Mouse (Mus musculus) stomach, embryonic 15.5 days (tissue): Measurements from ENCODE around the gene Kif21b. TPM values are rescaled to one million over a fixed set of nuclear protein-coding genes. Genes with fewer than 3 reads are reported as not detected.

Experiments used
- ATAC-seq: fragments of 200-750 bp; cut with Nextera tagmentation; 2 replicates; pipeline ENCODE4 v1.8.0; 2017; ENCODE audit warnings: low read depth, moderate number of reproducible peaks, moderate TSS enrichment; ENCODE audit not compliant: insufficient read depth, low FRiP score
- H3K27ac ChIP-seq: fragments of 300-500 bp; sonication (generic); 2 replicates; pipeline ENCODE4 v1.5.1; 2015; ENCODE audit warnings: mild to moderate bottlenecking, inconsistent platforms
- H3K27me3 ChIP-seq: fragments of 300-500 bp; sonication (generic); replicated peaks from 2 replicates; pipeline ENCODE4 v1.6.1; 2015; ENCODE audit warnings: inconsistent platforms
- H3K36me3 ChIP-seq: fragments of 300-500 bp; sonication (generic); 2 replicates; pipeline ENCODE4 v1.6.1; 2015; ENCODE audit warnings: inconsistent platforms
- H3K4me1 ChIP-seq: fragments of 300-500 bp; sonication (generic); 2 replicates; pipeline ENCODE4 v1.6.1; 2015; ENCODE audit warnings: inconsistent platforms
- H3K4me2 ChIP-seq: fragments of 300-500 bp; sonication (generic); 2 replicates; pipeline ENCODE4 v1.6.1; 2015; ENCODE audit warnings: mild to moderate bottlenecking, inconsistent platforms
- H3K4me3 ChIP-seq: fragments of 300-500 bp; sonication (generic); replicated peaks from 2 replicates; pipeline ENCODE4 v1.5.1; 2015; ENCODE audit warnings: inconsistent platforms
- H3K9ac ChIP-seq: fragments of 300-500 bp; sonication (generic); 2 replicates; pipeline ENCODE4 v1.6.1; 2015; ENCODE audit warnings: inconsistent platforms
- H3K9me3 ChIP-seq: fragments of 300-500 bp; sonication (generic); 2 replicates; pipeline ENCODE4 v1.6.1; 2016; ENCODE audit warnings: inconsistent platforms
- WGBS: fragments of 180-500 bp; shearing (Covaris S2); methylation state at CpG from one replicate; pipeline ENCODE4 v1.1.7; 2015; 5-methylcytosine and 5-hydroxymethylcytosine counted together
- polyA plus RNA-seq: library from polyadenylated mRNA; unstranded; fragments of >200 nt; fragmentation: Nextera tagmentation; extraction: Ambion mirVana; gene quantifications from 2 replicates; pipeline ENCODE4 v1.2.1, GENCODE M21; 2015

Kif21b gene
- polyA plus RNA-seq, 1 experiment from 2014 or later = 3.3 TPM

- Histone ChIP-seq H3K9ac (no peak overlapping the region), H3K9me3 (no peaks in the 10 kb centered on the region), H3K27me3 (no peaks in the 10 kb centered on the region), H3K4me3 (no peak overlapping the region), H3K36me3 (0 out of 2 replicates have a peak, but pooled peaks cover 3% of the 10 kb centered on the region), H3K4me2 (0 out of 2 replicates have a peak overlapping the region, but pooled peaks have one; percentile 10), H3K4me1 (peaks cover 14% of the 10 kb centered on the region), H3K27ac (peak overlapping the region; percentile 76)
- ATAC-seq = peak; percentile 87
- 64% methylated on average over 10 of the region's 10 CpGs for WGBS
Measured at GRCm38 (mm10) chr1:136220037-136220871, 89.1 kb downstream of the Kif21b start.

- Histone ChIP-seq H3K27ac (no peak overlapping the region), H3K36me3 (0 out of 2 replicates have a peak, but pooled peaks cover 3% of the 10 kb centered on the region), H3K4me2 (no peak overlapping the region), H3K4me3 (no peak overlapping the region), H3K9ac (no peak overlapping the region), H3K4me1 (peaks cover 18% of the 10 kb centered on the region), H3K9me3 (no peaks in the 10 kb centered on the region), H3K27me3 (no peaks in the 10 kb centered on the region)
- no peak for ATAC-seq
- WGBS = 61% methylated on average over 10 of the region's 10 CpGs
Measured at GRCm38 (mm10) chr1:136222386-136222785, 91.2 kb downstream of the Kif21b start.

- no peak overlapping the region for H3K9ac ChIP-seq
- WGBS = 74% methylated on average over 10 of the region's 10 CpGs
- no peak for ATAC-seq
- H3K4me1 ChIP-seq = peaks cover 32% of the 10 kb centered on the region
- no peak overlapping the region for H3K4me2 ChIP-seq
- no peaks in the 10 kb centered on the region for H3K36me3 ChIP-seq
- H3K4me3 ChIP-seq = no peak overlapping the region
- H3K27me3 ChIP-seq = no peaks in the 10 kb centered on the region
- no peaks in the 10 kb centered on the region for H3K9me3 ChIP-seq
- 0 out of 2 replicates have a peak overlapping the region, but pooled peaks have one; percentile 36 for H3K27ac ChIP-seq
Measured at GRCm38 (mm10) chr1:136223758-136224342, 92.7 kb downstream of the Kif21b start.

- no peak for ATAC-seq
- Histone ChIP-seq H3K4me3 (no peak overlapping the region), H3K27me3 (no peaks in the 10 kb centered on the region), H3K4me2 (no peak overlapping the region), H3K27ac (no peak overlapping the region), H3K9ac (no peak overlapping the region), H3K9me3 (no peaks in the 10 kb centered on the region), H3K36me3 (no peaks in the 10 kb centered on the region), H3K4me1 (peaks cover 33% of the 10 kb centered on the region)
- WGBS = 94% methylated on average over 8 of the region's 8 CpGs
Measured at GRCm38 (mm10) chr1:136225846-136226245, 94.7 kb downstream of the Kif21b start.

- Histone ChIP-seq H3K4me2 (no peak overlapping the region), H3K9me3 (no peaks in the 10 kb centered on the region), H3K4me3 (no peak overlapping the region), H3K27ac (no peak overlapping the region), H3K4me1 (peaks cover 40% of the 10 kb centered on the region), H3K27me3 (no peaks in the 10 kb centered on the region), H3K36me3 (no peaks in the 10 kb centered on the region), H3K9ac (no peak overlapping the region)
- ATAC-seq = no peak
- WGBS = 83% methylated on average over 8 of the region's 8 CpGs
Measured at GRCm38 (mm10) chr1:136226626-136227025, 95.4 kb downstream of the Kif21b start.

Other genes starting within 250 kb of the Kif21b start
- gene Pkp1, start 212.2 kb upstream of the Kif21b start, polyA plus RNA-seq = 14.1 and 21.5 TPM in 2 replicates
- 0.06 and 0.09 TPM in 2 replicates for gene Igfn1, start 125.0 kb upstream of the Kif21b start, polyA plus RNA-seq
- gene Tmem9, start 123.2 kb upstream of the Kif21b start, polyA plus RNA-seq = 141 and 161 TPM in 2 replicates
- gene Ascl5, start 80.6 kb upstream of the Kif21b start, polyA plus RNA-seq = 0.33 and 0.50 TPM in 2 replicates
- gene Cacna1s, start 78.6 kb upstream of the Kif21b start, polyA plus RNA-seq = 0.10 and 0.17 TPM in 2 replicates
- gene Mroh3, start 81.4 kb downstream of the Kif21b start, polyA plus RNA-seq = 0.66 and 0.73 TPM in 2 replicates
- gene Inava, start 102.9 kb downstream of the Kif21b start, polyA plus RNA-seq = 30.8 and 33.1 TPM in 2 replicates
- gene Gpr25, start 129.5 kb downstream of the Kif21b start, polyA plus RNA-seq = not detected in 2 replicates
- gene Camsap2, start 214.7 kb downstream of the Kif21b start, polyA plus RNA-seq = 8.7 and 9.5 TPM in 2 replicates